Mouse (Mus musculus): Measurements from ENCODE around the gene Trak1. TPM values are rescaled to one million over a fixed set of nuclear protein-coding genes. Genes with fewer than 3 reads are reported as not detected.

Gene Trak1
- polyA plus RNA-seq, 1 experiment from 2014 or later = 60.6 TPM

DNA sequence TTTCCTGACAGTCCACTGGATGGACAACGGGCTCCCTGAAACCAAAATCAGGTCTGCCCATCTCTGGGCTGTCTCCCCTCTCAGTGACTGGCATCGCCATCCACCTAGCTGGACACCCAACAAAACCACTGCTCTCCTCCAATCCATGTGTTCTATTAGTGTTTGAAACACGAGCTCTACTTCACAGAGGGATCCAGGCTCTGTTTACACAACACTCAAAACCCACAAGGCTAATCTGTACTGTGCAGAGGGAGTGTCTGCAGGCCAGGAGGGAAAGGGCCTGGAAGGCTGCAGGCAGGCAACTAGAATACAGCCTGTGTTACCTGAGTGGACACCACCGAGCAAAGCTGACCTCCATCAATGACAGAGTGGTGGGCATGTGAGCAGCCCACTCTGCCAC, 25.7 kb upstream of the Trak1 start:
- no peak for ATAC-seq

DNA sequence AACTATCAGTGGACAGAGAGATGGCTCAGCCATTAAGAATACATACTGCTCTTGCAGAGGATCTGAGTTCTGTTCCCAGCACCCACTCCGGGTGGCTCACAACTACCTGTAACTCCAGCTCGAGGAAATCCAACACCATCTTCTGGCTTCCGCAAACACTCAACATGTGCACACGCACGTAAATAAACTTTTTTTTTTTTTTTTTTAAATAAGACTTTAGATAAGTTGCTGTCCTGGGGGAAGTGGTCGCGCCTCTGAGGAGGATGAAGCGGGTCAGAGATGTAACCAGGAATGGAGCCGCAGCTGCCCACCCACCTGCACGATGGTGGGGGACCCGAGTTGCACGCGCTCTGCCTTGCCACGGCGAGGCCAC, 20.6 kb upstream of the Trak1 start:
- peak overlapping the region; percentile 84 for H3K4me2 ChIP-seq (ENCODE audit: low read length)
- no peaks in the 10 kb centered on the region for H3K9me3 ChIP-seq (replicated peaks; ENCODE audit: control insufficient read depth, low read length, poor library complexity, severe bottlenecking)
- WGBS = 17% methylated on average over 15 of the region's 15 CpGs
- no peaks in the 10 kb centered on the region for H3K27me3 ChIP-seq (ENCODE audit: control insufficient read depth, insufficient read depth, low read depth, low read length)
- H3K36me3 ChIP-seq (ENCODE audit: control insufficient read depth, insufficient read depth, low read length) = no peaks in the 10 kb centered on the region
- H3K27ac ChIP-seq (ENCODE audit: low read length) = peak overlapping the region; percentile 86
- peak overlapping the region; percentile 70 for H3K9ac ChIP-seq (ENCODE audit: low read depth, low read length)
- H3K4me3 ChIP-seq (ENCODE audit: low read depth, low read length) = peak overlapping the region; percentile 74
- no peak for ATAC-seq
- peaks cover 16% of the 10 kb centered on the region for H3K4me1 ChIP-seq (ENCODE audit: control insufficient read depth, insufficient read depth, low read length)

More for the DNA sequence above, 25.7 kb upstream of the Trak1 start:
- H3K9me3 ChIP-seq (replicated peaks; ENCODE audit: control insufficient read depth, low read length, poor library complexity, severe bottlenecking) = no peaks in the 10 kb centered on the region
- no peak overlapping the region for H3K4me3 ChIP-seq (ENCODE audit: low read depth, low read length)
- no peaks in the 10 kb centered on the region for H3K27me3 ChIP-seq (ENCODE audit: control insufficient read depth, insufficient read depth, low read depth, low read length)
- WGBS = 84% methylated on average over 4 of the region's 4 CpGs
- no peak overlapping the region for H3K27ac ChIP-seq (ENCODE audit: low read length)
- H3K4me1 ChIP-seq (ENCODE audit: control insufficient read depth, insufficient read depth, low read length) = peaks cover 6% of the 10 kb centered on the region
- no peaks in the 10 kb centered on the region for H3K36me3 ChIP-seq (ENCODE audit: control insufficient read depth, insufficient read depth, low read length)
- H3K4me2 ChIP-seq (ENCODE audit: low read length) = no peak overlapping the region
- no peak overlapping the region for H3K9ac ChIP-seq (ENCODE audit: low read depth, low read length)

DNA sequence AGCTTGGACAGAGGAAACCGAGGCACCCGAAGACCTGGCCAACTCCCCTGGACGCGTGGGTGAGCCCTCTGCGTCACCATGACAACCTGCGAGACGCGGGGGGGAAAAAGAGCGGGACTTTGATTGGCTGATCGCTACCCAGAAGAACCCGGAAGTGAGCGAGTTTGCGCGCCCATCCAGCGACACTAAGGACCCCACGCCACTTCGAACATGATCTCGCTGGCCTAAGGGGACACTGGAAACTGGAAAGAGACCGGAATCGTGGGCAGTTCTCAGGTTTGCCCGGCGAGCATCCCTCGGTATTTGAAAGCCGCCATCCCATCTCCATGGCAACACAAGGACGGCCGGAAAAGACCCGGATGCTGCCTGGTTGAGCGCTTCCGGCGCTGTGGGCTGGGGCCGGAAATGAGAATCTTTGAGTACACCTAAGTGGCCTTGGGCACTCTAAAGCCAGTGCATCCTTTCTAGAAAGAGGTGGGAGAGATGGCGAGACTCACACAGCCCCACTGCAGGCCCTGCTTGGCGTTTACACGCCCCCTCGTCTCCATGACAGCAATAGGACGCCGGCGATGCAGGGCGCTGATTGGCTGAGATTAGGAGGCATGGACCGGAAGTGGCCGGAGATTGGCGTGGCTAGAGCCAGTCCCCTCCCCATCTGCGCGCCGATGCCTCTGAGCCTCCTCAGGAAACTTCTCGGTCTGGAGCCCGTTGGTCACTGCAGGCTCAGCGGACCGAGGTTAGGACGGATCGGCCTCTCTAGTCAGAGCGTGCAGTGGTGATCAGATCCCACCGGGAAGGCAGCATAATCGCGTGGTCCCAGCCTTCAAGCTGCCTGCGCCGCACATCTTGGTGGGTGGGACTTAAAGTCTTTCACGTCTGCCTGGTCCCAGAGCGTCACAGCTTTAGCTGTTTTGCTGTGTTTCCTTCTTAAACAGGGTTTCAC, 19.9 kb upstream of the Trak1 start, which contains the start of gene Ulk4:
Gene Ulk4 (minus strand): TSS at position 80 of the 943 bp plus-strand sequence.
- Histone ChIP-seq H3K27ac (ENCODE audit: low read length) (peak within 1 kb of the TSS; percentile 86), H3K4me1 (ENCODE audit: control insufficient read depth, insufficient read depth, low read length) (peaks cover 16% of the 10 kb centered on the region), H3K9me3 (replicated peaks; ENCODE audit: control insufficient read depth, low read length, poor library complexity, severe bottlenecking) (no peaks in the 10 kb centered on the region), H3K27me3 (ENCODE audit: control insufficient read depth, insufficient read depth, low read depth, low read length) (no peaks in the 10 kb centered on the region), H3K9ac (ENCODE audit: low read depth, low read length) (peak within 1 kb of the TSS; percentile 70), H3K4me3 (ENCODE audit: low read depth, low read length) (peak within 1 kb of the TSS; percentile 74), H3K4me2 (ENCODE audit: low read length) (peak within 1 kb of the TSS; percentile 84), H3K36me3 (ENCODE audit: control insufficient read depth, insufficient read depth, low read length) (no peaks in the 10 kb centered on the region)
- peak; percentile 97 for ATAC-seq
- under 1% methylated on average over 59 of the region's 59 CpGs for WGBS

DNA sequence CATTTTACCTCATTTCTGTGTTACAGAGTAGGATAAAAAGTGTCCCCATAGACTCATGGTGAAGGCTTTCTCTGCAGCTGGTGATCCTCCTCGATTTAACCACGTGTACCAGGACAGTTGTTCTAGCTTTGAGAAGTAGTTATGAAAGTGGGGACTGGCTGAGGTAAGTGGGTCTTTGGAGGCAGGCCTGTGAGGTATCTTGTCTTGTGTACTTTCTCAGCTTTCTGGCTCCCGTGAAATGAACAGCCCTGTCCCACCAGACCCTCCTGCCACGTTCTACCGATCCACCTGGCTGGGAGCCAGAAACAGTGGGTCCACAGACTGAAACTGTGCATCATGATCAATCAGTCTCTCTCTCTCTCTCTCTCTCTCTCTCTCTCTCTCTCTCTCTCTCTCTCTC, 18.1 kb upstream of the Trak1 start:
- 90% methylated on average over 5 of the region's 5 CpGs for WGBS
- no peaks in the 10 kb centered on the region for H3K27me3 ChIP-seq (ENCODE audit: control insufficient read depth, insufficient read depth, low read depth, low read length)
- peaks cover 16% of the 10 kb centered on the region for H3K4me1 ChIP-seq (ENCODE audit: control insufficient read depth, insufficient read depth, low read length)
- no peak overlapping the region for H3K27ac ChIP-seq (ENCODE audit: low read length)
- no peak overlapping the region for H3K9ac ChIP-seq (ENCODE audit: low read depth, low read length)
- no peak for ATAC-seq
- no peak overlapping the region for H3K4me2 ChIP-seq (ENCODE audit: low read length)
- no peaks in the 10 kb centered on the region for H3K36me3 ChIP-seq (ENCODE audit: control insufficient read depth, insufficient read depth, low read length)
- no peak overlapping the region for H3K4me3 ChIP-seq (ENCODE audit: low read depth, low read length)
- no peaks in the 10 kb centered on the region for H3K9me3 ChIP-seq (replicated peaks; ENCODE audit: control insufficient read depth, low read length, poor library complexity, severe bottlenecking)

DNA sequence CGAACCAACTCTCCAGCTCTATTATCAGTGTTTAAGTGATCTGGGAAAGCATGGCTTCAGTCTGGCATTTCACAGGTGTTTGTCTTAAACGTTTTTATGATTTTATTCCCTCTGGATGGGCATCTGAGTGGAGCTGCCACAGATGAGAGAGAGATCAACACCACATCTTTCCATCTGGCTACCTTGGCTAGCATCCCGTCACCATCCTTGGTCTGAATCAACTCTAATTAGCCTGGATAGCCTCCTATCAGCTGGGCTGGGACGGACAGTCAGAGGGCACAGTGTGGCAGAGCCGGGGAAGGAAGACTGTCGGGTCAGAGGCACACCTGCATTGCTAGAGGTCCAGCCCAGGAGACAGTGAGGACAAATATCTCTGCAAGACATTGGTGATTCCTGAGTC, 15.4 kb upstream of the Trak1 start:
- Histone ChIP-seq H3K4me2 (ENCODE audit: low read length) (no peak overlapping the region), H3K36me3 (ENCODE audit: control insufficient read depth, insufficient read depth, low read length) (no peaks in the 10 kb centered on the region), H3K27ac (ENCODE audit: low read length) (no peak overlapping the region), H3K4me3 (ENCODE audit: low read depth, low read length) (no peak overlapping the region), H3K4me1 (ENCODE audit: control insufficient read depth, insufficient read depth, low read length) (peaks cover 12% of the 10 kb centered on the region; the same call in 1 of the 2 replicates), H3K9me3 (replicated peaks; ENCODE audit: control insufficient read depth, low read length, poor library complexity, severe bottlenecking) (no peaks in the 10 kb centered on the region), H3K9ac (ENCODE audit: low read depth, low read length) (no peak overlapping the region), H3K27me3 (ENCODE audit: control insufficient read depth, insufficient read depth, low read depth, low read length) (no peaks in the 10 kb centered on the region)
- no peak for ATAC-seq
- WGBS = 86% methylated on average over 6 of the region's 6 CpGs

DNA sequence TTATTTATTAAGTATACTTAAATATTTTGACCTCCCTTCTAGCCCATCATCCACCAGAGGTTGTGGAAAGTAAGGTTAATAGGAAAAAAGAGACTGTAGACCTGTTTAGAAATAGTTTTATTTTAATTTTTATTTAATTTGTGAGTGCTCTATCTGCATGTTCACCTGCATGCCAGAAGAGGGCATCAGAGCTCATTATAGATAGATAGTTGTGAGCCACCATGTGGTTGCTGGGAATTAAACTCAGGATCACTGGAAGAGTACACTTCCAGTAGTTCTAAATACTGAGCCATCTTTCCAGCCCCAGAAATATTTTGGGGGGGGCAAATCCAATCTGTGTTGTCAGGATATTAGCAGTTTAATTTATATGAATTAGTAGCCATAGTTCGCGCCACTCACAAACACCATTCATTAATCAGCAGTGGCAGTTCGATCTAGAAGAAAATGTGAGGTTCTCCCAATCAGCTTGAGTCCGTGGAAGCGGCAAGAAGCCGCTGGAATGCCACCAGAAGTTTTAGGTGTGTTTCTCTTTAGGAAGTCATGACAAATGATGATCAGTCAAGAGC, 13.6 kb upstream of the Trak1 start:
- no peak for ATAC-seq
- Histone ChIP-seq H3K27ac (ENCODE audit: low read length) (no peak overlapping the region), H3K9me3 (replicated peaks; ENCODE audit: control insufficient read depth, low read length, poor library complexity, severe bottlenecking) (no peaks in the 10 kb centered on the region), H3K4me2 (ENCODE audit: low read length) (no peak overlapping the region), H3K4me3 (ENCODE audit: low read depth, low read length) (no peak overlapping the region), H3K36me3 (ENCODE audit: control insufficient read depth, insufficient read depth, low read length) (no peaks in the 10 kb centered on the region), H3K27me3 (ENCODE audit: control insufficient read depth, insufficient read depth, low read depth, low read length) (no peaks in the 10 kb centered on the region), H3K9ac (ENCODE audit: low read depth, low read length) (no peak overlapping the region), H3K4me1 (ENCODE audit: control insufficient read depth, insufficient read depth, low read length) (peaks cover 5% of the 10 kb centered on the region; the same call in 1 of the 2 replicates)
- WGBS = 97% methylated on average over 6 of the region's 6 CpGs

DNA sequence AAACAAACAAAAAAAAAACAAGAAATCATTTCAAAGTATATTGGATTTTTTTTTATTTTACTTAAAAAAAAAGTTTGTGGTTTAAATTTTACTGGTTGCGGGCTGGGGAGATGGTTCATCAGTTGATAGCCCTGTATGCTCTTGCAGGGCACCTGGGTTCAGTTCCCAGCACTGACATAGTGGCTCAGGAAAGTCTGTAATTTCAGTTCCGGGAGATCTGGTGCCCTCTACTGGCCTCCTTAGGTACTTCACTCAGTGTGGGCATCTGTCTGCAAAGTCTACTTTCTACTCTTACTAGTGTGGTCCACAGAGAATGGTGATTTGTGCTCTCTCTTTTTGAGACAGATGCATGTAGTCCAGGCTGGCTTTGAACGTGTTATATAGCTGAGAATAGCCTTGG, 12.9 kb upstream of the Trak1 start:
- Histone ChIP-seq H3K9ac (ENCODE audit: low read depth, low read length) (no peak overlapping the region), H3K4me2 (ENCODE audit: low read length) (no peak overlapping the region), H3K4me1 (ENCODE audit: control insufficient read depth, insufficient read depth, low read length) (0 out of 2 replicates have a peak, but pooled peaks cover 5% of the 10 kb centered on the region), H3K27ac (ENCODE audit: low read length) (no peak overlapping the region), H3K36me3 (ENCODE audit: control insufficient read depth, insufficient read depth, low read length) (no peaks in the 10 kb centered on the region), H3K4me3 (ENCODE audit: low read depth, low read length) (no peak overlapping the region), H3K9me3 (replicated peaks; ENCODE audit: control insufficient read depth, low read length, poor library complexity, severe bottlenecking) (no peaks in the 10 kb centered on the region), H3K27me3 (ENCODE audit: control insufficient read depth, insufficient read depth, low read depth, low read length) (no peaks in the 10 kb centered on the region)
- ATAC-seq = no peak
- WGBS = 96% methylated on average over 3 of the region's 3 CpGs

DNA sequence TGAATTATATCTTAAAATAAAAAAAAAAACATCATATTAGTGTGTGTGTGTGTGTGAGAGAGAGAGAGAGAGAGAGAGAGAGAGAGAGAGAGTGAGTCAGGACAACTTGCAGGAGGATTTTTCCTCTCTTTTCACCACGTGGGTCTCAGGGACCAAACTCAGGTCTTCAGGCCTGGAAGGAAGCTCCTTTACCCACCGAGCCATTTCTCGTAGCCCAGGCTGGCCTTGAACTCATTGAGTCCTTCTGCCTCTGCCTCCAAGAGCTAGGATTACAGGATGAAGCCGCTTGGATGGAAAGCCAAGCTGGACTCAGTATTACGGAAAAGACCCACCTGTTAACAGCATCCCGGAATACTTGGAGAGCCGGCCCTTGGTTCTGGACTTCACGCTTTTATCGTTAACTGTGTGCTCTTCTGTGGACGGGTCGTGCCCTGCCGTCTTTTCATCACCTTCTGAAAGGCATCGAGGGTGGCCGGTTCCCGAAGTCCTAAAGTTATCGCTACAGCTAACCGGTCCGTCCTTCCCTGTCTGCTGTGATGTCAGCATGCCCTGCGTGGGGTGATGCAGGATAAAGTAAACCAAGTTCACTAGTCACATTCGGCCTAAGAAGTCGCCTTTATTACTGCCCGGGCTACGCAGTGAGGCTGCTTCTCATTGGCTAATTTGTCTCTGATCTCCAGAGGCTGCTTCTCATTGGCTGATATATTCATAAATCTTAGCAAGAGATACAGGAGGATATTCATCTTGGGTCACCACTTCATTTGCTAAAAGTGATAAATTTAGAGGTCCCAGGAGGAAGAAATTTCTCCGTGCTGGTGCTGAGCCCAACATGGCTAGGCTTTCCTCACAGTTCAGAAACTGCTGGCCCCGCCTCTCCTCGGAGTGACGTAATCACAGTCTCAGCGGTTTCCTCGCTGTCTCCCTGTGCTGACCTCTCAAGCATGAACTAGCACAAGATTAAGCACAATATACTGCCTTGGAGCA, 11.7 kb upstream of the Trak1 start:
- Histone ChIP-seq H3K9ac (ENCODE audit: low read depth, low read length) (peak overlapping the region; percentile 55), H3K9me3 (replicated peaks; ENCODE audit: control insufficient read depth, low read length, poor library complexity, severe bottlenecking) (no peaks in the 10 kb centered on the region), H3K4me3 (ENCODE audit: low read depth, low read length) (peak overlapping the region; percentile 49), H3K27me3 (ENCODE audit: control insufficient read depth, insufficient read depth, low read depth, low read length) (no peaks in the 10 kb centered on the region), H3K4me2 (ENCODE audit: low read length) (peak overlapping the region; percentile 82), H3K4me1 (ENCODE audit: control insufficient read depth, insufficient read depth, low read length) (0 out of 2 replicates have a peak, but pooled peaks cover 5% of the 10 kb centered on the region), H3K27ac (ENCODE audit: low read length) (no peak overlapping the region; the same call in 1 of the 2 replicates), H3K36me3 (ENCODE audit: control insufficient read depth, insufficient read depth, low read length) (no peaks in the 10 kb centered on the region)
- WGBS = 15% methylated on average over 29 of the region's 29 CpGs
- ATAC-seq = peak; percentile 80

All from midbrain, embryonic 16.5 days (tissue).